Mouse (Mus musculus) yolk sac, embryonic 10.5 days (tissue): ENCODE measurements at regions not wholly inside any gene's neighbourhood (a gene's known extent, or its start where the extent isn't known, plus 50 kb on each side); places are given as distances from the start of the nearest gene placed in this dataset.
"Not testable (repeated sequence)": the region's sequence is repeated elsewhere in the genome, so short reads cannot be mapped to it uniquely, and the experiment has no call there.

Source experiments
- DNase-seq: peaks from one replicate; pipeline ENCODE4 v3.0.0-alpha.2; 2017; ENCODE audit warnings: low spot score

- DNase-seq = not testable (repeated sequence)
Measured at GRCm38 (mm10) chr17:6489926-6490564, 60.1 kb downstream of the Dynlt1b start.

DNA sequence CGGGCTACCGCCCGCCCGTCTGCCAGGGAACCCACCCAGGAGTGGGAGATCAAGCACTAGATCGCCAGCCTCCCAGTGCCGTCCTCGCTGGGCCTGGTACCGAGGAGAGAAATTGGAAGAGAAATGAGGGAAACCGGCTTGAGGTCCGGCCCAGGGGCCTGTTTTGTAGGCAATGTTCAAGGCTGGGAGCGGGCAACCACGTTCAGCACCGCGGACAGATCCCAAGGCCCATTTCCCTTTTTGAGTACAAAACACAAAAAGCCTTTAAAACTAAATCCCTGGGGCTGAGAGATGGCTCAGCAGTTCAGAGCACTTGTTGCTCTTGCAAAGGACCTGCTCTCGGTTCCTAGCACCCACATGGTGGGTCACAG lies 60.6 kb downstream of the Dynlt1b start:
- not testable (repeated sequence) for DNase-seq

- DNase-seq = not testable (repeated sequence)
Measured at GRCm38 (mm10) chr17:6492501-6492900, 62.6 kb downstream of the Dynlt1b start.

DNA sequence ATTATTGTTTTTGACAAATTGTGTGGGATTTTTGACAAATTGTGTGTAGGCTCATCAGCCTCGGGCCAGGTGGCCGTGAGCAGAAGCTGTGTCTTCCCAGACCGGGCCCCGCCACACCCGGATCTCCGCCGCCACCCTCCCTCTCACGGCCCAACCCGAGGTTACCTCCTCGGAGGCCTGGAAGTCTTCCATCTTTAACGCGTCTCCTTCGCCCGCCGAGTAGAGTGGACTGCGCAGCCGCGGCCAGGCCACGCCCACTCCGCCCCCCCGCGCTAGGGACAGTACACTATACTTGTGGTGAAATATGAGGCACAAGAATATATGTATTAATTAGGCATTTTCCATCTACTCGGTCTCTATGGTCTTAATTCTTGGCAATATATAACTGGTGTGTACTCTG lies 63.0 kb downstream of the Dynlt1b start:
- DNase-seq = peak; percentile 10

DNA sequence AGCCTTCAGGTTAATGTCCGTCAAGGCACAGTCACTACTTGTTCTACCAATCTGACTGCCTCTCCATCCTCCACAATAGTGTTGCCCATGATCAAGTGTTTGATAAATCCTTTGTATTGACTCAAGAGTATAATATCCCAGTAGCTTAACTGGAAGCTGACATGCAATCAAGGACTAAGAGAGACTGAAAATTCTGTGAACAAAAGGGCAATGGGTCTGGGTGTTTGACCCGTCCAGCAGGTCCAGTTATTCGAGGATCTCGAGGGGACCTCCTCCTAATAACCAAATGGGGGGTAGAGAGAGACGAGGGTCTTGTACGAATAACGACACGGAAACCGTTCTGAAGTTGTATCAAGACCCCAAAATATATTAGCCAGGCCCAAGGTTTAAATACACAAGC lies 66.6 kb downstream of the Dynlt1b start:
- not testable (repeated sequence) for DNase-seq

- DNase-seq = not testable (repeated sequence)
Measured at GRCm38 (mm10) chr17:6502676-6503075, 72.8 kb downstream of the Dynlt1b start.

- not testable (repeated sequence) for DNase-seq
Measured at GRCm38 (mm10) chr17:6505896-6506295, 76.0 kb downstream of the Dynlt1b start.

- DNase-seq = not testable (repeated sequence)
Measured at GRCm38 (mm10) chr17:6515128-6515527, 85.2 kb downstream of the Dynlt1b start.

- DNase-seq = not testable (repeated sequence)
Measured at GRCm38 (mm10) chr17:6519107-6519506, 82.4 kb upstream of the Dynlt1c start.

- DNase-seq = peak; percentile 56
Measured at GRCm38 (mm10) chr17:6520001-6520400, 81.5 kb upstream of the Dynlt1c start.

- DNase-seq = not testable (repeated sequence)
Measured at GRCm38 (mm10) chr17:6520751-6521150, 80.7 kb upstream of the Dynlt1c start.

DNA sequence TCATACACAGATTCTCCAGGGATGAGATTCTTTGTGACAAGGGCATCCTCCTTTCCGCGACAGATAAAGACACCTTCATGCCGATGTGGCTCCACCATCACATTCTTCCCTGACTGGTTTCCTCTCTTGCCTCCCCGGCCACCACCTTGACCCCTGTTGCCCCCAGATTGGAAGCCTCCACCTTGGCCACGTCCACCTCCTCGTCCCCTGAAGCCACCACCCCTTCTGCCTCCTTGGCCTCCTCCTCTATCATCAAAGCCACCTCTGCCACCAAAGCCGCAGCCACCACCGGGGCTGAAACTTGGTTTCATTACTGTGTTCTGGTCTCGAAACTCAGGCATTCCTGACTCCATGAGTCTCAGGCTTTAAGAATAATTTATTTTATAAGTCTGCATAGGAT lies 79.3 kb upstream of the Dynlt1c start:
- DNase-seq = not testable (repeated sequence)

GRCm38 (mm10) chr17:6538723-6539122 lies 62.7 kb upstream of the Dynlt1c start:
- DNase-seq = not testable (repeated sequence)

DNA sequence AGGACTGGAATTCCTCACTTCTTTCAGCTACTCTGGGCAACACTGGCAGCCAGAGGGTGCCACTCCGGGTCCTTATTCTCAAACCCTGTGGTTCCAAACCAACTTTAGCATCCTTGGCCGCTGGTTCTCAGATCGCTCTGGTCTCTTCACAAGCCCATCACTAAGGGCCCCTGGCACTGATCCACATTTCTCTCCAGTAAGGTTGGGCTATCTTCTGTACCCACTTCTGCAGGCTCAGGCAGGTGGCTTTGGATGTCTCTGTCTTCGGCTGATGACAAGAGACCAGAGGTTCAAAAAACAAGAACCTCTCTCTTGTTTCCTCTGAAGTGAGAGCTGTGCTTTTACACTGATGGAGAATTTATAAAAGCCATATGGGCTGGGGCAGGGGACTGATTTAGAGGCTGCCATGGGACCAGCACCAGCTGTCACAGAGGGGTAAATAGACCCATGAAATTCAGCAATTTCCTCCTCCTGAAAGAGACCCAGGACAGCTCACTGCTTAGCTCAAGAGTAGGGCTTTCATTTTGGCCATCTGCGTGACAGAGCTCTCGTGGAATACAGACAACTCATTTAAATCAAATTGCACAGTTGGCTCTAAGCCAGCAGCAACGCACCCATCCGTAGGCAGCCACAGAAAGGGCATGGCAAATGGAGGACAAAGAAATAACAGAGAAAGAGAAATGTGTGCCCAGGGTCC lies 54.3 kb upstream of the Dynlt1c start:
- not testable (repeated sequence) for DNase-seq

DNA sequence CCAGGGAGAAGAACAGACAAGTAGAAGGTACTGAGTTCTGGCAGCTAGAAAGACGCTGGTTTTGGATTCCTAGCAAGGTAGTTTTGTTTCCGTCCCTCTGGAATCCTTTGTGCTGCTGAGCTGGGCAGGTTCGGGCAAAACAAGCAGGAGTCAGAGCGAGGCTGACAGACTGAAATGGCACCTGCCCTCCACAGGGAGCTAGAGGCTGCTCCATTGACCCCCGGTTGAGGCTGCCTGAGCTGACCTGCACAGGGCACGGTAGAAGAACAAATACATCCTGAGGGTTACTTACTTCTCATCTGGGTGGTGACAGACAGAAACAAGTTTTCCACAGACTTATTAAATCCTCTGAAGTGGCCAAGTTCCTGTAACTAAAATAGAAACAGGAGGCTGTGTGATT lies 53.5 kb upstream of the Dynlt1c start:
- DNase-seq = not testable (repeated sequence)
